ENCODE assay signal across 9 mouse cellular contexts in genomic region chr8:36346682-36347324, GRCm38 (mm10).
DNase-seq lines count a peak whose midpoint lies in the region; ATAC-seq and TF ChIP-seq lines count a peak whose summit lies in the region.
"Had no signal": no experiment of that assay in that cellular context is flagged by ENCODE, and none has a peak within 500 bp of the region (broad histone marks: within the 10 kb centered on the region; RNA-seq: fewer than 3 reads in every experiment).

No protein-coding gene starts in this region.

- H3K9ac ChIP-seq in embryonic facial prominence, embryonic 13.5 days = no peak overlapping the region
- H3K9ac ChIP-seq in heart, postnatal 0 days (replicated peaks; ENCODE audit: low read depth, low read length) = no peak overlapping the region

- H3K27ac ChIP-seq in embryonic facial prominence, embryonic 13.5 days = no peak overlapping the region
- no peak overlapping the region for H3K27ac ChIP-seq in heart, postnatal 0 days (ENCODE audit: low read depth)
- H3K27ac ChIP-seq in olfactory bulb, adult 2 months (ENCODE audit: insufficient read depth, low read depth, low read length) = no peak overlapping the region

- H3K4me2 ChIP-seq in embryonic facial prominence, embryonic 13.5 days = no peak overlapping the region
- H3K4me2 ChIP-seq in heart, postnatal 0 days (ENCODE audit: low read depth, low read length) = no peak overlapping the region

- TF ChIP-seq EP300 in heart, postnatal 0 days (IDR thresholded peaks at IDR 0.05; ENCODE audit: low read depth) = peak; percentile 58; the same call in 1 of the 2 replicates

- WGBS in embryonic facial prominence, embryonic 13.5 days = 47% methylated on average over 7 of the region's 7 CpGs
- 40% methylated on average over 7 of the region's 7 CpGs for WGBS in heart, postnatal 0 days
- 45% methylated on average over 7 of the region's 7 CpGs for WGBS in large intestine, adult 2 months
- WGBS in lung, adult 2 months = 41% methylated on average over 7 of the region's 7 CpGs
- WGBS in olfactory bulb, adult 2 months = 55% methylated on average over 7 of the region's 7 CpGs

- 0 out of 2 replicates have a peak, but pooled peaks have one; percentile 26 for ATAC-seq in embryonic facial prominence, embryonic 13.5 days (ENCODE audit: insufficient number of reproducible peaks, insufficient read depth, low FRiP score, low TSS enrichment, low read depth)
- ATAC-seq in heart, postnatal 0 days (ENCODE audit: insufficient read depth, low read depth) = peak; percentile 44; the same call in 1 of the 2 replicates

- H3K27me3 ChIP-seq in C2C12 (ENCODE audit: control insufficient read depth, insufficient read depth, insufficient read length) = peaks cover 6% of the 10 kb centered on the region
- H3K27me3 ChIP-seq in embryonic facial prominence, embryonic 13.5 days = no peaks in the 10 kb centered on the region
- H3K27me3 ChIP-seq in heart, postnatal 0 days (ENCODE audit: control insufficient read depth, insufficient read depth, low read length) = no peaks in the 10 kb centered on the region

- H3K36me3 ChIP-seq in C2C12 (ENCODE audit: control insufficient read depth, insufficient read depth) = no peaks in the 10 kb centered on the region
- no peaks in the 10 kb centered on the region for H3K36me3 ChIP-seq in embryonic facial prominence, embryonic 13.5 days
- no peaks in the 10 kb centered on the region for H3K36me3 ChIP-seq in heart, postnatal 0 days (replicated peaks; ENCODE audit: control insufficient read depth, insufficient read depth, low read length)

- DNase-seq in adrenal gland, postnatal 25 days = peak; percentile 78
- peak; percentile 81 for DNase-seq in heart, postnatal 0 days (ENCODE audit: low spot score)
- DNase-seq in large intestine, adult 2 months (ENCODE audit: low read depth, low spot score) = peak; percentile 69
- peak; percentile 72 for DNase-seq in lung, adult 2 months
- DNase-seq in thymus, adult 18-20 months = peak; percentile 64 to 75

- no peak for TF ChIP-seq POLR2A in lung, adult 2 months (IDR thresholded peaks at IDR 0.05; ENCODE audit: borderline replicate concordance, extremely low read depth, low read depth, low read length)
- no peak for TF ChIP-seq POLR2A in olfactory bulb, adult 2 months (IDR thresholded peaks at IDR 0.05; ENCODE audit: insufficient read depth, low read depth, low read length)

- no peak overlapping the region for H3K4me3 ChIP-seq in C2C12 (ENCODE audit: insufficient read depth, poor library complexity, severe bottlenecking)
- H3K4me3 ChIP-seq in embryonic facial prominence, embryonic 13.5 days = no peak overlapping the region
- no peak overlapping the region for H3K4me3 ChIP-seq in heart, postnatal 0 days (ENCODE audit: low read depth, low read length)
- no peak overlapping the region for H3K4me3 ChIP-seq in lung, adult 2 months (replicated peaks; ENCODE audit: extremely low read depth, low read depth, low read length)
- no peak overlapping the region for H3K4me3 ChIP-seq in olfactory bulb, adult 2 months (ENCODE audit: insufficient read depth, low read depth, low read length)
- H3K4me3 ChIP-seq: erythroblast, embryonic 14.5 days had no signal

- H3K4me1 ChIP-seq in embryonic facial prominence, embryonic 13.5 days = peaks cover 5% of the 10 kb centered on the region; the same call in 1 of the 2 replicates
- H3K4me1 ChIP-seq in heart, postnatal 0 days (ENCODE audit: control insufficient read depth, insufficient read depth) = no peaks in the 10 kb centered on the region
- no peaks in the 10 kb centered on the region for H3K4me1 ChIP-seq in lung, adult 2 months (ENCODE audit: control insufficient read depth, insufficient read depth, low read length)
- no peaks in the 10 kb centered on the region for H3K4me1 ChIP-seq in olfactory bulb, adult 2 months (ENCODE audit: control insufficient read depth, insufficient read depth, low read length)

- H3K79me2 ChIP-seq in C2C12 (ENCODE audit: control insufficient read depth, insufficient read depth) = no peaks in the 10 kb centered on the region

- H3K79me3 ChIP-seq in C2C12 (ENCODE audit: low read depth) = no peaks in the 10 kb centered on the region

- no peak overlapping the region for H3ac ChIP-seq in C2C12 (ENCODE audit: control insufficient read depth, insufficient read length, low read depth)

- peak; percentile 78 for TF ChIP-seq CTCF in C2C12 (IDR thresholded peaks at IDR 0.05; ENCODE audit: control insufficient read depth, insufficient read depth, insufficient read length)
- TF ChIP-seq CTCF in heart, postnatal 0 days (IDR thresholded peaks at IDR 0.05; ENCODE audit: low read depth) = peak; percentile 100
- TF ChIP-seq CTCF in lung, adult 2 months (IDR thresholded peaks at IDR 0.05; ENCODE audit: insufficient read depth, low read length) = peak; percentile 100
- peak; percentile 56; the same call in 1 of the 2 replicates for TF ChIP-seq CTCF in olfactory bulb, adult 2 months (IDR thresholded peaks at IDR 0.05; ENCODE audit: insufficient read depth, low read depth, low read length)

- H3K9me3 ChIP-seq in embryonic facial prominence, embryonic 13.5 days = no peaks in the 10 kb centered on the region
- no peaks in the 10 kb centered on the region for H3K9me3 ChIP-seq in heart, postnatal 0 days (replicated peaks; ENCODE audit: control insufficient read depth, low read length)

TF ChIP-seq in C2C12, 6 proteins besides CTCF, POLR2A, EP300 and RAD21:
- TF ChIP-seq MYOG (IDR thresholded peaks at IDR 0.05; ENCODE audit: control insufficient read depth, extremely low read depth, insufficient read length) (no peak), CEBPB (IDR thresholded peaks at IDR 0.05; ENCODE audit: low read depth) (no peak), MAX (IDR thresholded peaks at IDR 0.05) (no peak), USF1 (IDR thresholded peaks at IDR 0.05; ENCODE audit: low read depth) (no peak), MYOD1 (IDR thresholded peaks at IDR 0.05; ENCODE audit: control insufficient read depth, insufficient read length, low read depth) (no peak), FOSL1 (IDR thresholded peaks at IDR 0.05; ENCODE audit: insufficient read depth, low read length, poor library complexity, severe bottlenecking) (no peak)
